Mouse (Mus musculus): ENCODE measurements at regions not wholly inside any gene's neighbourhood (a gene's known extent, or its start where the extent isn't known, plus 50 kb on each side); places are given as distances from the start of the nearest gene placed in this dataset.

- TF ChIP-seq CTCF (IDR thresholded peaks at IDR 0.05; ENCODE audit: low read depth) = no peak
- no peak for TF ChIP-seq EP300 (optimal IDR thresholded peaks at IDR 0.05)
These were observed 61.7 kb upstream of the Tent5a start for GRCm38 (mm10) chr9:85388775-85389393.
